Mouse (Mus musculus) ovary, postnatal 36 days (tissue): ENCODE results near the gene C1qb.

ENCODE experiments used
- DNase-seq: peaks from one replicate; pipeline ENCODE4 v3.0.0; 2022; ENCODE audit warnings: low spot score, mixed read lengths

Gene C1qb

DNA sequence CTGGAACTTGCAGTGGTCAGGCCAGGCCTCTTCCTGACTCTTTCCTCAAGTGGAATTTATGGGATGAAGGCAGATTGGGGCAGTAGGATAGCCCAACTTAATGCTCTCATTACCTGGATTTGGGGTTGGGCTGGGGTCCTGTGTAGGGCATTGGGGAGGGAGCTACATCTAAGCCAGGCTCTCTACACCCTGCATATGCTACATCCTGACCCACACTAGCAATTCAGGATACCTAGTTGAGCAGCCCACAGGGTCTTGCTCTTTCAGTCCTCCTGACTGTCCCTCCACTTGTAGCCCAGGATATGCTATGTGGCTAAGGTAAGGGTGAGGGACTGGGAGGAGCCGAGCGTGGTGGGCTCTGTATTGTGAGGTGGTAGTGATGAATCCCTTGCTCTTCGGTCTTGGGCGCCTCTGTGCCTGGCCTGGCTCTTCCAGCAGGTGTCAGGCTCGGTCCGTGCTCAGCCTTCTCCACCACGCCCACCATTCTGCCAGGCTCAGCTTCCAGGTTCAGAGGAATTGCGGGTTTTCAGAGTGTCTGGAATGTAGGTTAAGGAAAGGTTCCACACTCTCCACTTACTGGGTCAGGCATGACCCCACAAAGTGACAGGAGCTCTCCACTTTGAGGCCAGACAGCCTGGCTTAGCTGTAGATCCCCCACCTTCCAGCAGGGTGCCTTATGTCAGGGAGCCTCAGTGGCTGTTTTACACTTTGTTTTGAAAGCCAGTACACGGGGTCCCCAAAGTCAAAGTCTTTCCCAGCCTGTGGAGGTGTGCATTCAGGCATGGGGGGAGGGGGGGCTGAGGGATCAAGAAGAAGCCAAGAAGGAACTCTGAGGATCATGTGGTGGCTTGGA, 7.9 kb upstream of the C1qb start:
- peak; percentile 41 for DNase-seq

DNA sequence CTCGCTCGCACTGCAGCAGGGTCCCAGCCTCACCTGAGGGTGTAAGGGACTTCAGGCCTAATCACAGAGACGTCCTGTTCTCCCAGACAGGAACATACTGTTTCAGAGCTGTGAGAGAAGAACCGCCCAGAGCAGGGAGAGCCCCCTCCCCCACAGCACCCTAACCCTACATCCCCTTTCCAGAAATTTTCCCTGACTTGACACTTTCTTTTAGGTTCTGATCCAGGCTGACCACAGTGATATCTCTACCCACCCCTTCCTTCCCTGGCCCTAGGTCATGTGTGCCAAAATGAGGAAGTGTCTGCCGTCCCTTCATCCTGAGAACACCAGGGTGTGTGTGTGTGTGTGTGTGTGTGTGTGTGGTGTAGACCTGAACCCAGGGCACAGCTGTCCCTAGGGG, 6.8 kb upstream of the C1qb start, which contains the start of gene C1qc:
Gene C1qc (minus strand): TSS at position 255 of the 400 bp plus-strand sequence.
- DNase-seq = no peak

DNA sequence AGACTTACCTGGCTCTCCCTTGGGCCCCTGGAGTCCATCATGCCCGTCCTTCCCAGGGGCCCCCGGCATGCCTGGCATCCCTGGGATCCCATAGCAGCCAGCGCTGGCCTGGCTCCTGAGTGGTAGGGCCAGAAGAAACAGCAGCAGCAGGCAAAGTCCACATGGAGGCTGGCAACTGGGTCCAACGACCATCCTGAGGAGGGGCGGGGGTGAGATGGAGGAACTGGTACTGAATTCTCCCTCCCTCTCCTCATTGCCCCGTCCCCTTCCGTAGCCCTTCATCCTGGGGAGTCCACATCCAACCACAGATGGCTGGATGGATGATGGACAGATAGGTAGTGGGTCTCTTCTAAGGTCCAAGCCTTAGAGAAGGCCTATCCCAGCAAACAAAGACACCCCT, 6.4 kb upstream of the C1qb start:
- DNase-seq = no peak

GRCm38 (mm10) chr4:136891115-136891514, 5.1 kb upstream of the C1qb start:
- DNase-seq = no peak

DNA sequence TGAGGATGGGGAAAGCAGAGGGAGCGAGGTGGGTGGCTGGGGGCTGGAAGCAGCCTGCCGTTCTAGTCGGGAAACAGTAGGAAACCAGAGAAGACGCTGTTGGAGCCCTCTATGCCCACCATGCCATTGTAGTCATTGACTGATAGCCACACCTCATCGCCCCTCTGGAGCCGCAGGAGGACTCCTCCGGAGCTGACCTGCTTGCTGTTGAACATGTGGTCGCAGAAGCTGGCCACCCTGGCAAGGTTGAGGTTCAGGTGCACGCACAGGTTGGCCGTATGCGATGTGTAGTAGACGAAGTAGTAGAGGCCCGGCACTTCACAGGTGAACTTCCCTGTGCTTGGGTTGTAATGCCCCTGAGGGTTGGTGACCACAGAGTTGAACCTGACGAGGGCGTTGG, 4.0 kb upstream of the C1qb start:
- no peak for DNase-seq

DNA sequence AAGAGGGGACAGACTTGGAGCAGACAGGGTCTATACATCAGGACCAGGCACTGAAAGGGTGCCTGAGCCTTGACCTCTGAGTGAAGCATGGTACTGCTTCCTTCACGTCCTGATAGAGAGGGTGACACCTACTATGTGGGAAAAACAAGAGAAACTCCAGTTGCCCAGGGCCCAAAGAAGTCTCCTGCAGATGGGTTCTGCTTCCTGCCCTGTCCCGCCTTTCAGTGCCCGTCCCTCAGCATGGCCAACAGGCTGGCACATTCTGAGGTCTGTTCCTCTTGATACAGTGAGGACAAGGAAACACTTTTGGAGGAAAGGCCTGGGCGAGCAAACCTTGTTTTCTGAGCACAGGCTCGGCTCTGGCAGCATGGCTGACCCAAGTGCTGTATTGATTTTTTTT, 1.7 kb upstream of the C1qb start:
- no peak for DNase-seq

DNA sequence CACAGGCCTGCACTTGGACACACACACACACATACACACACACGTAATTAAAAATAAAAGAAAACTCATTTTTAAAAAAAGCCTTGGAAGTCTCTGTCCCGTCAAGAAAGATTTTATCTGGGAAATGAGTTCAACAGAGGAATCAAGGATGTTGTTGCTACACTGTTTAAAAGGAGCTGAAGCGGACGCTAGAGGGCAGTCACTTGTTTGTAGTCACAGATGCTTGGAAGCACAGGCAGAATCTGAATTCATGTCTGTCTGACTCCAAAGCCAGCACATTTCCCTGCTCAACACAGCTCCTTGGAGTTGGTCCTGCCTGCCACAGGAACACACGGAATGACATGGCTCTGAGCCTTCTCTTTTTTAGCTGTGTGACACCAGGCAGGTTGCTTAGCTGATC, 7.4 kb downstream of the C1qb start:
- no peak for DNase-seq

GRCm38 (mm10) chr4:136878171-136878570, 7.8 kb downstream of the C1qb start:
- no peak for DNase-seq

DNA sequence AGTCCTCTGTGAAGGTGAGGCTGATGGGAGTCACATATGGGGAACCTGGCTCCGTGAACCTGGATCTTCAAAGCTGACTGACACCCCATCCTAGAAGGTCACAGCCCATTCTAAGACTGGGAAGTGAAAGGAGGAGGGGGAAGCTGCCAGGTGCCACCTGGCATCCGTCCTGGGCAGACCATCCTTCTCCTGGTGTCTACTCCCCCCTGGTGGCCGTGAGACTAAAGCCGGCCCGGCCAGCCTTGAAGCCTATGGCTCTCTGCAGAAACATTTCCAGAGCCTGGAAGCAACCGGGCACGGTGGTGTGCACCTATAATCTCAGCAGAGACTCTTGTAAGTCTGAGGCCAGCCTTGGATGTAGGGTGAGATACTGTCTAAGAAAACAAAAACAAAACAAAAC, 9.0 kb downstream of the C1qb start:
- peak; percentile 56 for DNase-seq

- DNase-seq = no peak
Observed at GRCm38 (mm10) chr4:136875012-136875411, 11.0 kb downstream of the C1qb start.

DNA sequence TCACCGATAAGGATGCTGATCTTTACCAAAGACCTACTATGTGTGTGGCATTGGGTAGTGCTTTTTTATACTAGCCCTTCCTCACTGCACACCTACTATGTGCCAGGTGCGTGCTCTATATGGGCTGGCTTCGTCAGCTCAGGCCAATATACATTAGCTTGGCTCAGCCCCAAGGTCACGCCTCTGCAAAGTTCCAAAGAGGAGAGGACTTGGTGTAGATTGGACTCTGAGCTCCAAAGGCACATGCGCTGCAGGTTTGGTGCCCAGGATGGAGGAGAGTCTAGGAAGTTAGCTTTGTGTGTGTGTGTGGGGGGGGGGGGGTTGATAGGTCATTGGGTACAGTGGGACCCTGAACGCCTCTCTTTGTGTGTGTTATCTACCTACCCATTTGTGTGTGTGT, 17.6 kb downstream of the C1qb start:
- no peak for DNase-seq

DNA sequence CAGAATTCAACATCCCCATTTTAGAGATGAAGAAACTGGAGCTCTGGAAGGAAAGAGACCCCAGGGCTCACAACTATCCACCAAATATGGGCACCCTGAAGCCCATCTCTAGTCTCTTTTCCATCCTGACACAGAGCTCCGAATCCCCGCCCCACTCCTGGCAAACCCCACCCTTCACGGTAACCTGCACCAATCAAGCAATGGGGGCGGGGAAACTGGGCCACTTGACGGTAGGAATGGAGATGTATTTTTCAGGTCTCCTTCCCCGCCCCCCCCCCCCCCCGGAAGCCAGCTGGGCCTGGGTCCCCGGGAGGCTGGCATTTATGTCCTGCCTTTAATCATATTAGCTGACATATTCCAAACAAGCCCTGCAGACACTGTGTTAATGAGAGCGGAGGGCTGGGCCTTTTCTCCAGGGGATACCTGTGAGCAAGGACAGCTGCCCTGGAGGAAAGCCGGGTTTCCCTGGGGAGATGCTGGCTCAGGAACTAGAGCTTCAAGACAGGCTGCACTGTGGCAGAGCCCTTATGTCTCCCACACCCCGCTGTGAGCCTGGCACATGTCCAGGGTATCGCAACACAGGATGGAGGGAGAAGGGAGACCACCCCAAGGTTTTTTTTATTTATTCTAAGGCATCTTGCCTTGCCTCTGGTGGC, 18.2 kb downstream of the C1qb start:
- no peak for DNase-seq

- no peak for DNase-seq
Observed at GRCm38 (mm10) chr4:136865531-136865930, 20.5 kb downstream of the C1qb start.

DNA sequence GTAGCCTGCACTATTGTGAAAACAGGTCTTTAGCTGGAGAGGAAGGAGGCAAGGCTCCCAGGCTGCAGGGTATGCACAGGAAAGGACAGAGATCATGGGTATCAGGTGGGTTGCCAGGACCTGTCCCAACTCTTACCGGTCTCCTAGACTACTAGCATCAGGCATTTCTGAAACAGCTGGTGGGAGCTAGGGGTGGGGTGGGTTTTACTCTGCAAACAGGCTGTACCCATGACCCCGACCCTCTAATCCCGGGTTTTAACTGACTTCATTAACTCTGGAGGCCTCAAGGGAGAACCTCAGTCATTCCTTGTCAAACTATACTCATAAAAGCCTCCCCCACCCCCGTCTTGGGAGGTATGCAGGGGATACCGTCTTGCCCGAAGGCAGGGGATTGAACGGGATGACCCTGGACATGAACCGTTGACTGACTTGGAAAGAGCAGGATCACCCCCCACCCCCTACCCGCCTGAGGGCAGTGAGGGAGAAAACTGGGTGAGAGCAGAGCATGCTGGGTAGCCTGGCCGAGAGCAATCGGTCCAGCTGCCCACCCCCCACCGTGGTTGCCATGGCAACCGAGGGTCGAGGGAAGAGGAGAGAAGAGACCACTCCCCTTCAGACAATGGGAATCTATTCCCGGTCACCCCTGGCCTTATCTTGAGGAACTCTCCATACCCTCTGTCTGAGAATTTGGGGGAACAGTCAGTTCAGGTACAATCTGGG, 21.1 kb downstream of the C1qb start:
- no peak for DNase-seq

DNA sequence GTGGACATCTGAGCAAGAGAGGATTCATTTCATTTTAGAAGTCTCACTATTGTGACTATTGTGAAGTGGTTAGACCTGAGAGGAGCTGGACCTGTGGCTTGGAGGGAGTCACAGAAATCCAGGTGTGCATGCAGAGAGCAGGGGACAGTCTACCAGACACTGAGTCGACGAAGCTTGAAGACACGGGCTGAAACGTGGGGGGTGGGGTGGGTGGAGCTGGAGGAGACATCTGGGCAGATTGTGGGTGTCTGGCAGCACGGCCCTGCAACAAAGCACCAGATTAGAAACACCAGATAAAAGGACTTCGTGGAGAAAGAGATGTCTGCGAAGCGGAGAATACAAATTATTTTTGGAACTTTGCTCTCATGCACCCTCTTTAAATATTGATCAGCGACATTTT, 22.5 kb downstream of the C1qb start:
- no peak for DNase-seq

DNA sequence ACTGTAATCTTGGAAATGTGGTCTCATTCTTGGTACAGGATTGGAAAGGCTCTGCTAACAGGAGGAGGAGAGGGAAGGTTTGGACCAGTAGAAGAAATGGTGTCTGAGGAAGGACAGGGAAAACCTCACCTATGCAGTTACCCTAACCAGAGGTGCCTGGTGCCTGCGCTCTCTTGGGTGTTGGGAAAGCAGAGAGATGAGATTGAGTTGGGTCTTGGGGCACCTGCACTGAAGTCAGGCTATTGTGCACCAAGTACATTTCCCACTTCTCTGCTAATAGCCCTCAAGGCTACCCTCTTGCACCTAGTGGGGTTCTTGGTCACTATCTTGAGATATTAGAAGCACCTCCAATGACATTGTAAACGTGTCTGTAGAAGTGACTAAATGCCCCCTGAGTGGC, 23.6 kb downstream of the C1qb start:
- no peak for DNase-seq

DNA sequence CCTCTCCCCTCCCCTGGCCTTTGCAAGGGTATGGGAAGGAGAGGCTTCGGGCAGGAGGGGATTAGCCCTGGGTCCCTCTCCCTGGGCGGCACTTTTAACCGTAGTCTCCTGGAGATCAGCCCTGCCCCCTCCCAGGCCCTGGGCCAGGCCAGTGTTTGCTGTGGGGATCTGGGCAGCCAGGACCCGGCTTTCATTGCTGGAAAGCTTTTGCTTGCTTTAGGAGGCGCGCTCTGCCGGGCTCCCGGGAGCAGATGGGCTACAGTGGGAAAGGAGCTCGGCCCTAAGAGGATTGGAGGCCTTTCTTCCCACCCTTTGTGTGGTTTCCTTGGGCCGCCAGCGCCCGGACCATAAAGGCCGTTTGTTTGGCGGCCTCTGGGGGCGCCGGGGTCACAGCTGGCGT, 24.2 kb downstream of the C1qb start:
- no peak for DNase-seq

- DNase-seq = no peak
Observed at GRCm38 (mm10) chr4:136860022-136860421, 26.0 kb downstream of the C1qb start.

GRCm38 (mm10) chr4:136855081-136855480, 30.9 kb downstream of the C1qb start:
- DNase-seq = no peak

- DNase-seq = no peak
Observed at GRCm38 (mm10) chr4:136852989-136853388, 33.0 kb downstream of the C1qb start.

- no peak for DNase-seq
Observed at GRCm38 (mm10) chr4:136852119-136852518, 33.9 kb downstream of the C1qb start.

DNA sequence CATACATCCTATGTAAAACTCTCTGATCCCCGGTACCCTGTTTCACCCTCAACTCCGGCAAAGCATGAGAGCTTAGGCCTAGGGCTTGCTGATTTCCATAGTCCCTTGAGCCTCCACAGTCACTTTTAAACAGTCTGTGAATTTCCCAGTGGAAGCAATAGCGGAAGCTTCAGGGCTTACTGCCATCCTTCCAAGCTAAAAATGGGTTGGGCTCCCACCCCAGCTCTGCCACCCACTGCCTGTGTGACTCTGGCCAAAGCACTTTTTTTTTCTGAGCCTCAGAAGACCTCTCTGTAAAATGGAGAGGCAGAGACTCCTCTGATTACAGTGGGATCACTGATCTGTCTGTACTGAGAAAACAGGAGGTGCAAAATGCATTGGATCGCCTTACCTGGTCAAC, 37.4 kb downstream of the C1qb start:
- no peak for DNase-seq

DNA sequence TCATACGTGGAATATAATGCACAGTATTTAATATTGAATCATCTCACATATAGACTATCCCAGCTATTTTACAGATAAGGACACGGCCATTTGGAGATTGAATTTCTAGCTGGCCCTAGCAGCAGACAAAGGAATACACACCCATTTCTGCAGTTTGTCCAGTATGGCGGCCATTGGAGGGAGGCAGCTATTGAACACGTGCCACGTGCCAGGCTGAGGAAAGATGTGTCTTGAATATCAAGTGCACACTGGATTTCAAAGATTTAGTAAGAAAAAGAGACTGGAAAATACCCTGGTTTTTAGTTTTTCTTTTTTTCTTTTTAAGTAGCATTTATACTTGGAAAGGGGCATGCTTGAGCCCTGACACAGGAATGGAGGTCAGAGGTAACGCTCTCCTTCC, 38.8 kb downstream of the C1qb start:
- no peak for DNase-seq
